Mouse (Mus musculus): ENCODE measurements around the gene Gm8720.
"Not testable (repeated sequence)": the region's sequence is repeated elsewhere in the genome, so short reads cannot be mapped to it uniquely, and the experiment has no call there.

The Gm8720 gene

DNA sequence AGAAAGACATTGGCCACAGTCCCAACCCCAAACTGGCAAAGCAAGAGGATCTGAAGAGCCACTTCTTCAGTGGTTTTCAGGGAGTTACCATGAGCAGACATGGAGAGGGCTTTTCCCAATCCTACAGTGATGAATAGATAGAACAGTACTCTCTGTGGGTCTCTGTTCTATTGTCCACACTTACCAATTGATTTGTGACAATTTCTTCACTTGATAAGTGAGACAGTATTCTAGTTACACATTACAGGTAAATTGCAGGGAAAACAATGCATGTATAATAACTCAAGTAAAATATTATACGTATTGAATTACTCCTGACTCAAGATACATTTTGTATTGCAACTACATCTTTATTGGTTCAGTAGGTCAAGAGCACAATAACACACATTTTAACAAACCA lies at the start of gene Gm8720:
Gene Gm8720, minus strand, starts transcription at position 101 of the 400 bp plus-strand sequence.
- not testable (repeated sequence) for DNase-seq (ENCODE audit: low spot score in 2 of 2)

DNA sequence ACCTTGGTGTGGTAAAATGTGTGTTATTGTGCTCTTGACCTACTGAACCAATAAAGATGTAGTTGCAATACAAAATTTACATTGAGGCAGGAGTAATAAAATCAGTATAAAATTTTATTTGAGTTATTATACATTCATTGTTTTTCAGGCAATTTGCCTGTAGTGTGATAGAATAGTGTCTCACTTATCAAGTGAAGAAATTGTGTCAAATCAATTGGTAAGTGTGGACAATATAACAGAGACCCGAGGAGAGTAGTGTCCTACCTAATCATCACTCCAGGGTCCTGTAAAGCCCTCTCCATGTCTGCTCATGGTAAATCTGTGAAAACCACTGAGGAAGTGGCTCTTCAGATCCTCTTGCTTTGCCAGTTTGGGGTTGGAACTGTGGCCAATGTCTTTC lies 12.0 kb downstream of the Gm8720 start, which contains the start of gene Vmn1r163:
Gene Vmn1r163, plus strand, starts transcription at position 301 of the 400 bp plus-strand sequence.
- DNase-seq (ENCODE audit: low spot score in 2 of 2) = not testable (repeated sequence)

DNA sequence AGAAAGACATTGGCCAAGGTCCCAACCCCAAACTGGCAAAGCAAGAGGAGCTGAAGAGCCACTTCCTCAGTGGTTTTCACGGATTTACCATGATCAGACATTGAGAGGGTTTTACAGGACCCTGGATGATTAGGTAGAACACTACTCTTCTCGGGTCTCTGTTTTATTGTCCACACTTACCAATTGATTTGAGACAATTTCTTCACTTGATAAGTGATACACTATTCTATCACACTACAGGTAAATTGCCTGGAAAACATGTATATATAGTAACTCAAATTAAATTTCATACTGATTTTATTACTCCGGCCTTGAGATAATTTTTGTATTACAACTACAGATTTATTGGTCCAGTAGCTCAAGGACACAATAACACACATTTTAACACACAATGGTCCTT lies 47.4 kb downstream of the Gm8720 start, which contains the start of gene Gm4216:
Gene Gm4216, minus strand, starts transcription at position 101 of the 400 bp plus-strand sequence.
- not testable (repeated sequence) for DNase-seq (ENCODE audit: low spot score in 2 of 2)

Data from spleen, postnatal 14 days (tissue).